Mouse (Mus musculus): ENCODE measurements at regions not wholly inside any gene's neighbourhood (a gene's known extent, or its start where the extent isn't known, plus 50 kb on each side); places are given as distances from the start of the nearest gene placed in this dataset.
A peak's percentile ranks its signal among the peaks of the same experiment; 100 is the strongest.

- peak; percentile 74 to 84 for DNase-seq (ENCODE audit: low spot score in 2 of 2)
These were observed 374.2 kb upstream of the Fam49b start for GRCm38 (mm10) chr15:64434502-64434901.

GRCm38 (mm10) chr15:64434908-64435307 lies 374.6 kb upstream of the Fam49b start:
- DNase-seq (ENCODE audit: low spot score in 2 of 2), result no peak

- DNase-seq (ENCODE audit: low spot score in 2 of 2), result no peak
These were observed 372.4 kb upstream of the Gm21798 start for GRCm38 (mm10) chr15:64445076-64445475.

GRCm38 (mm10) chr15:64446411-64447072 lies 371.0 kb upstream of the Gm21798 start:
- peak; percentile 58 for DNase-seq (ENCODE audit: low spot score in 2 of 2)

- DNase-seq (ENCODE audit: low spot score in 2 of 2), result no peak
These were observed 370.1 kb upstream of the Gm21798 start for GRCm38 (mm10) chr15:64447239-64447952.

- peak; percentile 69 to 84 for DNase-seq (ENCODE audit: low spot score in 2 of 2)
These were observed 368.8 kb upstream of the Gm21798 start for GRCm38 (mm10) chr15:64448581-64449140.

- DNase-seq (ENCODE audit: low spot score in 2 of 2), result no peak
These were observed 346.8 kb upstream of the Gm21798 start for GRCm38 (mm10) chr15:64470743-64471142.

- DNase-seq (ENCODE audit: low spot score in 2 of 2), result no peak
These were observed 345.9 kb upstream of the Gm21798 start for GRCm38 (mm10) chr15:64471597-64471996.

- no peak for DNase-seq (ENCODE audit: low spot score in 2 of 2)
These were observed 343.3 kb upstream of the Gm21798 start for GRCm38 (mm10) chr15:64474236-64474635.

- no peak for DNase-seq (ENCODE audit: low spot score in 2 of 2)
These were observed 340.4 kb upstream of the Gm21798 start for GRCm38 (mm10) chr15:64477131-64477530.

GRCm38 (mm10) chr15:64480625-64481024 lies 336.9 kb upstream of the Gm21798 start:
- DNase-seq (ENCODE audit: low spot score in 2 of 2), result no peak

- DNase-seq (ENCODE audit: low spot score in 2 of 2), result no peak
These were observed 336.3 kb upstream of the Gm21798 start for GRCm38 (mm10) chr15:64481226-64481625.

GRCm38 (mm10) chr15:64482960-64483359 lies 334.5 kb upstream of the Gm21798 start:
- no peak for DNase-seq (ENCODE audit: low spot score in 2 of 2)

- DNase-seq (ENCODE audit: low spot score in 2 of 2), result no peak
These were observed 329.7 kb upstream of the Gm21798 start for GRCm38 (mm10) chr15:64487801-64488200.

GRCm38 (mm10) chr15:64500783-64501182 lies 316.7 kb upstream of the Gm21798 start:
- no peak for DNase-seq (ENCODE audit: low spot score in 2 of 2)

- no peak for DNase-seq (ENCODE audit: low spot score in 2 of 2)
These were observed 316.0 kb upstream of the Gm21798 start for GRCm38 (mm10) chr15:64501479-64501878.

GRCm38 (mm10) chr15:64504751-64505150 lies 312.7 kb upstream of the Gm21798 start:
- no peak for DNase-seq (ENCODE audit: low spot score in 2 of 2)

- DNase-seq (ENCODE audit: low spot score in 2 of 2), result no peak
These were observed 306.8 kb upstream of the Gm21798 start for GRCm38 (mm10) chr15:64510649-64511048.

GRCm38 (mm10) chr15:64511176-64511575 lies 306.3 kb upstream of the Gm21798 start:
- no peak for DNase-seq (ENCODE audit: low spot score in 2 of 2)

GRCm38 (mm10) chr15:64512615-64513014 lies 304.9 kb upstream of the Gm21798 start:
- no peak for DNase-seq (ENCODE audit: low spot score in 2 of 2)

- no peak for DNase-seq (ENCODE audit: low spot score in 2 of 2)
These were observed 303.9 kb upstream of the Gm21798 start for GRCm38 (mm10) chr15:64513501-64514097.

GRCm38 (mm10) chr15:64515179-64515578 lies 302.3 kb upstream of the Gm21798 start:
- DNase-seq (ENCODE audit: low spot score in 2 of 2), result no peak

GRCm38 (mm10) chr15:64519207-64519628 lies 298.3 kb upstream of the Gm21798 start:
- DNase-seq (ENCODE audit: low spot score in 2 of 2), result peak; percentile 57 to 70

Measured in right cerebral cortex, postnatal 10 days (tissue).